Mouse (Mus musculus) forebrain, embryonic 10.5 days (tissue): ENCODE data around the gene Tmem231. TPM values are rescaled to one million over a fixed set of nuclear protein-coding genes. Genes with fewer than 3 reads are reported as not detected.

ENCODE experiments used
- DNase-seq: peaks from one replicate; pipeline ENCODE4 v3.0.0-alpha.2; 2017; ENCODE audit warnings: low spot score; ENCODE audit errors: extremely low spot score
- H3K27ac ChIP-seq: fragments of 300-500 bp; sonication (generic); 2 replicates; pipeline ENCODE4 v1.5.1; 2016; ENCODE audit warnings: mild to moderate bottlenecking
- H3K27me3 ChIP-seq: fragments of 300-500 bp; sonication (generic); 2 replicates; pipeline ENCODE4 v1.6.1; 2016; ENCODE audit warnings: mild to moderate bottlenecking; ENCODE audit not compliant: poor library complexity, severe bottlenecking
- H3K36me3 ChIP-seq: fragments of 300-500 bp; sonication (generic); replicated peaks from 2 replicates; pipeline ENCODE4 v1.6.1; 2016; ENCODE audit warnings: mild to moderate bottlenecking, moderate library complexity
- H3K4me1 ChIP-seq: fragments of 300-500 bp; sonication (generic); 2 replicates; pipeline ENCODE4 v1.6.1; 2016
- H3K4me3 ChIP-seq: fragments of 300-500 bp; sonication (generic); 2 replicates; pipeline ENCODE4 v1.5.1; 2016; ENCODE audit warnings: mild to moderate bottlenecking, moderate library complexity
- H3K9me3 ChIP-seq: fragments of 300-500 bp; sonication (generic); 2 replicates; pipeline ENCODE4 v1.6.1; 2016; ENCODE audit warnings: mild to moderate bottlenecking, moderate library complexity
- WGBS: fragments of 180-500 bp; shearing (Covaris S2); methylation state at CpG from one replicate; pipeline ENCODE4 v1.1.7; 2016; 5-methylcytosine and 5-hydroxymethylcytosine counted together
- polyA plus RNA-seq: library from polyadenylated mRNA; unstranded; fragments of >200 nt; fragmentation: Nextera tagmentation; extraction: Ambion mirVana; gene quantifications from 2 replicates; pipeline ENCODE4 v1.2.1, GENCODE M21; 2016

The Tmem231 gene
- polyA plus RNA-seq, 1 experiment from 2014 or later, result 23.2 TPM

GRCm38 (mm10) chr8:111889931-111890910 is 43.5 kb downstream of the Tmem231 start:
- no peaks in the 10 kb centered on the region for H3K36me3 ChIP-seq
- peaks cover 16% of the 10 kb centered on the region for H3K4me1 ChIP-seq
- no peak for DNase-seq
- H3K27me3 ChIP-seq, result peaks cover 65% of the 10 kb centered on the region
- 12% methylated on average over 86 of the region's 86 CpGs for WGBS
- H3K4me3 ChIP-seq, result peak overlapping the region; percentile 40
- H3K9me3 ChIP-seq, result no peaks in the 10 kb centered on the region
- no peak overlapping the region for H3K27ac ChIP-seq

GRCm38 (mm10) chr8:111888091-111888650 is 45.5 kb downstream of the Tmem231 start:
- H3K36me3 ChIP-seq, result no peaks in the 10 kb centered on the region
- peaks cover 16% of the 10 kb centered on the region for H3K4me1 ChIP-seq
- DNase-seq, result no peak
- no peaks in the 10 kb centered on the region for H3K9me3 ChIP-seq
- peaks cover 65% of the 10 kb centered on the region for H3K27me3 ChIP-seq
- 54% methylated on average over 7 of the region's 7 CpGs for WGBS
- H3K4me3 ChIP-seq, result no peak overlapping the region
- H3K27ac ChIP-seq, result no peak overlapping the region

- H3K4me1 ChIP-seq, result peaks cover 16% of the 10 kb centered on the region
- no peak for DNase-seq
- 85% methylated on average over 1 of the region's 1 CpGs for WGBS
- H3K4me3 ChIP-seq, result no peak overlapping the region
- no peaks in the 10 kb centered on the region for H3K9me3 ChIP-seq
- H3K36me3 ChIP-seq, result no peaks in the 10 kb centered on the region
- H3K27ac ChIP-seq, result no peak overlapping the region
- H3K27me3 ChIP-seq, result peaks cover 63% of the 10 kb centered on the region
Observed at GRCm38 (mm10) chr8:111887479-111887878, 46.2 kb downstream of the Tmem231 start.

GRCm38 (mm10) chr8:111883615-111884014 is 50.1 kb downstream of the Tmem231 start:
- no peaks in the 10 kb centered on the region for H3K9me3 ChIP-seq
- peaks cover 25% of the 10 kb centered on the region for H3K27me3 ChIP-seq
- 82% methylated on average over 4 of the region's 4 CpGs for WGBS
- no peaks in the 10 kb centered on the region for H3K4me1 ChIP-seq
- H3K36me3 ChIP-seq, result no peaks in the 10 kb centered on the region
- no peak overlapping the region for H3K27ac ChIP-seq
- no peak for DNase-seq
- no peak overlapping the region for H3K4me3 ChIP-seq

- DNase-seq, result peak; percentile 39
- 9% methylated on average over 2 of the region's 2 CpGs for WGBS
Observed at GRCm38 (mm10) chr8:111881591-111881990, 52.1 kb downstream of the Tmem231 start.

GRCm38 (mm10) chr8:111877711-111878110 is 56.0 kb downstream of the Tmem231 start:
- no peaks in the 10 kb centered on the region for H3K27me3 ChIP-seq
- H3K9me3 ChIP-seq, result no peaks in the 10 kb centered on the region
- H3K27ac ChIP-seq, result no peak overlapping the region
- no peak overlapping the region for H3K4me3 ChIP-seq
- 64% methylated on average over 9 of the region's 9 CpGs for WGBS
- DNase-seq, result no peak
- H3K4me1 ChIP-seq, result peaks cover 9% of the 10 kb centered on the region
- H3K36me3 ChIP-seq, result peaks cover 4% of the 10 kb centered on the region; the same call in 1 of the 2 replicates

More at GRCm38 (mm10) chr8:111881591-111881990, 52.1 kb downstream of the Tmem231 start:
- Histone ChIP-seq H3K9me3 (no peaks in the 10 kb centered on the region), H3K27ac (no peak overlapping the region), H3K4me1 (no peaks in the 10 kb centered on the region), H3K4me3 (no peak overlapping the region), H3K27me3 (peaks cover 5% of the 10 kb centered on the region), H3K36me3 (no peaks in the 10 kb centered on the region)

- Histone ChIP-seq H3K27ac (peak within 1 kb of the TSS; percentile 92), H3K9me3 (no peaks in the 10 kb centered on the region), H3K36me3 (peaks cover 4% of the 10 kb centered on the region; the same call in 1 of the 2 replicates), H3K4me3 (peak within 1 kb of the TSS; percentile 82), H3K4me1 (peaks cover 9% of the 10 kb centered on the region), H3K27me3 (no peaks in the 10 kb centered on the region)
- peak; percentile 98 for DNase-seq
- WGBS, result under 1% methylated on average over 49 of the region's 53 CpGs
Observed at GRCm38 (mm10) chr8:111876355-111876948, 57.2 kb downstream of the Tmem231 start, which contains the start of gene Tmem170. TSS of gene Tmem170 (minus strand) at chr8:111876750.

- peak overlapping the region; percentile 92 for H3K27ac ChIP-seq
Observed at GRCm38 (mm10) chr8:111875758-111876157, 57.9 kb downstream of the Tmem231 start.

GRCm38 (mm10) chr8:111871278-111871677 is 62.4 kb downstream of the Tmem231 start:
- 85% methylated on average over 3 of the region's 3 CpGs for WGBS
- peaks cover 8% of the 10 kb centered on the region for H3K36me3 ChIP-seq
- no peak overlapping the region for H3K27ac ChIP-seq
- H3K4me3 ChIP-seq, result no peak overlapping the region
- DNase-seq, result no peak
- peaks cover 9% of the 10 kb centered on the region for H3K4me1 ChIP-seq
- H3K9me3 ChIP-seq, result no peaks in the 10 kb centered on the region
- H3K27me3 ChIP-seq, result no peaks in the 10 kb centered on the region

More at GRCm38 (mm10) chr8:111875758-111876157, 57.9 kb downstream of the Tmem231 start:
- Histone ChIP-seq H3K9me3 (no peaks in the 10 kb centered on the region), H3K36me3 (peaks cover 4% of the 10 kb centered on the region; the same call in 1 of the 2 replicates), H3K4me3 (peak overlapping the region; percentile 82), H3K4me1 (peaks cover 9% of the 10 kb centered on the region), H3K27me3 (no peaks in the 10 kb centered on the region)
- WGBS, result 36% methylated on average over 9 of the region's 9 CpGs
- DNase-seq, result no peak

- no peak for DNase-seq
Observed at GRCm38 (mm10) chr8:111870379-111870778, 63.3 kb downstream of the Tmem231 start.

GRCm38 (mm10) chr8:111868664-111869063 is 65.0 kb downstream of the Tmem231 start:
- H3K27ac ChIP-seq, result no peak overlapping the region
- no peak overlapping the region for H3K4me3 ChIP-seq
- DNase-seq, result no peak
- H3K4me1 ChIP-seq, result no peaks in the 10 kb centered on the region
- no peaks in the 10 kb centered on the region for H3K9me3 ChIP-seq
- H3K36me3 ChIP-seq, result peaks cover 20% of the 10 kb centered on the region
- WGBS, result 45% methylated on average over 2 of the region's 2 CpGs
- H3K27me3 ChIP-seq, result no peaks in the 10 kb centered on the region

More at GRCm38 (mm10) chr8:111870379-111870778, 63.3 kb downstream of the Tmem231 start:
- no peaks in the 10 kb centered on the region for H3K27me3 ChIP-seq
- no peaks in the 10 kb centered on the region for H3K9me3 ChIP-seq
- no peak overlapping the region for H3K27ac ChIP-seq
- peaks cover 17% of the 10 kb centered on the region for H3K36me3 ChIP-seq
- H3K4me1 ChIP-seq, result 0 out of 2 replicates have a peak, but pooled peaks cover 2% of the 10 kb centered on the region
- H3K4me3 ChIP-seq, result no peak overlapping the region
- 90% methylated on average over 3 of the region's 3 CpGs for WGBS

GRCm38 (mm10) chr8:111865857-111866256 is 67.8 kb downstream of the Tmem231 start:
- H3K4me3 ChIP-seq, result no peak overlapping the region
- H3K27ac ChIP-seq, result no peak overlapping the region
- H3K36me3 ChIP-seq, result peaks cover 18% of the 10 kb centered on the region
- DNase-seq, result no peak
- WGBS, result 91% methylated on average over 6 of the region's 6 CpGs
- H3K27me3 ChIP-seq, result no peaks in the 10 kb centered on the region
- H3K9me3 ChIP-seq, result no peaks in the 10 kb centered on the region
- no peaks in the 10 kb centered on the region for H3K4me1 ChIP-seq
